Mouse (Mus musculus): ENCODE measurements around the gene L3mbtl4.

- TF ChIP-seq CTCF (IDR thresholded peaks at IDR 0.05) (no peak), EP300 (IDR thresholded peaks at IDR 0.05) (no peak)
Measured at GRCm38 (mm10) chr17:68280915-68281314, 7.3 kb downstream of the L3mbtl4 start.

Data from lung, postnatal 0 days (tissue).